Mouse (Mus musculus): ENCODE data around the gene Vps37c.
A peak's percentile ranks its signal among the peaks of the same experiment; 100 is the strongest.

Vps37c gene

DNA sequence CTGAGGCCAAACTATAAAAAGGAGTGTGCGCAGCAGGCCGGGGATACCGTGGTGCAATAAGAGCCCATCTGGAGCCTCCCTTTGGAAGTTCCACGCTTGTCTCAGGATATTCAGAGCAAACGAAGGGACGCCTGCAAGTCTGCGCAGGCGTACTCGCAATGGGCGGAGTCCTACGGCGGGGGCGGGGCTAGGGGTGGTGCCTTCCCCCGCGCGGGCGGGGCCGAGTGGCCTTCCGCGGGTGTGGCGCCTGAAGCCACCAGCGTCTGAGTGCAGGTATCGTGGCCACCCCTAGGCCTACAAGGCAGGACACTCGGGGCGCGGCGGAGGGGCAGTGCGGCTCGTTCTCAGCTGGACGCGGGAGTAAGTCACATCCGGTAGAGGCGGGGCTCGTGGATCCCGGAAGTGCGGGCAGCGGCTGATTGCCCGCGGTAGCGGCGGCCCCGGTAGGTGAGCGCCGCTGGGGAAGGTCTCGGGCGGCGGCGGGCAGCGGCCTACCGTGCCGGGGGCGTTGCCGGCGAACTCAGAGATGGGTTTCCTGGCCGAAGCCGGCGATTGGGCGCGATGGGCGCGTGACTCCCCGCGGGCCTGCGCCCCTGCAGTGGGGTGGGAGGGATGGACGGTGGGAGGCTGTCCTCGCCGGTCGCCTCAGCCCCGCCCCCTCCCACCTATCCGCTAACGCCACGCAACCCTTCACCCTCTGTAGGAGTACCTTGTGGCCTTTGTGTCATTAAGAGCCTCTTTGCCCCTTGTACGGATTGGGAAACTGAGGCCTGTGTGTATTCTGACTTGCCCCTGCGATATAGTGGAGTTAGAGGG lies at the start of gene Vps37c:
Vps37c (plus strand) TSS at position 199 of the 816 bp plus-strand sequence.
- peak; percentile 95 for DNase-seq (ENCODE audit: low spot score)

DNA sequence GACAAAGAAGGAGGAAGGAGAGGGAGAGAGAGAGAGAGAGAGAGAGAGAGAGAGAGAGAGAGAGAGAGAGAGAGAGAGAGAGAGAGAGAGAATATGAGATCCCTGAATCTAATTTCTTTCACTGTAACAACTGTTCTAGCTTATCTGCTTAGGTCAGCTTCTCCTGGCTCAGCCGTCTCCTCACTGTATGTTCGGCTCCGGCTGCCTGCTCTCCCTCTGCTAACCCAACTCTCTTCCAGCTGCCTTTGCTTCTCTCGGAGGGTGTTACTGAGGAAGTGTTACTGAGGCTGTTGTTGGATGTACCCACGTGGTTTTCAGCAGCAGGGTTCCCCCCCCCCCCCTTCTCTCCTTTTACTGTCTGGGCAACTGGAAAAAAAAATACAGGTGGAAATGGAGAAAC lies 48.5 kb upstream of the Vps37c start:
- no peak for DNase-seq (ENCODE audit: low spot score)

GRCm38 (mm10) chr19:10640589-10641378 lies 47.8 kb upstream of the Vps37c start:
- no peak for DNase-seq (ENCODE audit: low spot score)

GRCm38 (mm10) chr19:10645616-10646015 lies 42.9 kb upstream of the Vps37c start:
- no peak for DNase-seq (ENCODE audit: low spot score)

DNA sequence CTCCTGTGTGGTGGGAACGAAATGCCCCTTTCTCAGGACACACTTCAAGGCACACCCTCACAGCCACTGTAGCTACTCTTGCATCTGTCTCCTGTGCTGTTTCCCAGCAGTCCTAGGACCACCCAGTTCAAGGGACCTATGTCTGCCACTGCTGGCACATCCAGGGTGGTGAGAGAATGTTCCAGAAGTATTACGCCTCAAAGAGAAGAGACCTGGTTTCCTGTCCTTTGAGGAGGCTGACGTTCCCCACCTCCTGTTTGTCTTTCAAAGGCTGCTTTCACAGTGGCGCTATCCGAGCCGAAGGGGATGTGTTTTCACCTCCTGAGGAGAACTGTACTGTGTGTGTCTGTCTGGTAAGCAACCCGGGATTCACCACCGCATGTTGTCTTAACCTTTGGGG lies 40.4 kb upstream of the Vps37c start:
- DNase-seq (ENCODE audit: low spot score), result no peak

GRCm38 (mm10) chr19:10656058-10656457 lies 32.5 kb upstream of the Vps37c start:
- no peak for DNase-seq (ENCODE audit: low spot score)

DNA sequence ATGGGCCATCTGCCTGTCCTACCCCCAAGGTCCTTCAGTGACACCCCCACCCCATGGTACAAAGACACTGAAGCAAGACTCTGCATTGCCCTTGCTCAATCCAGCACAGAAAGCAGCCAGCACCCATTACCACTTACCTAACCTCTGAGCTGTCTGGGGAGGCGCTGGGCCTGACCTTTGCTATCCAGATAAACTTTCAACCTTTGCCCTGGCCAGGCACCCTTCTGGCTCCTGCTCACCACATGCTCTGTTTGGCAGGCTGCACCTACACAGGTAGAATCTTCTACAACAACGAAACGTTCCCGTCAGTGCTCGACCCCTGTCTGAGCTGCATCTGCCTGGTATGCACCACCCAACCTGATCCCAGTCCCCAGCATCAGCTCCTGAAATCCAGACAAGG lies 30.8 kb upstream of the Vps37c start:
- no peak for DNase-seq (ENCODE audit: low spot score)

- DNase-seq (ENCODE audit: low spot score), result no peak
Observed at GRCm38 (mm10) chr19:10658406-10658805, 30.1 kb upstream of the Vps37c start.

DNA sequence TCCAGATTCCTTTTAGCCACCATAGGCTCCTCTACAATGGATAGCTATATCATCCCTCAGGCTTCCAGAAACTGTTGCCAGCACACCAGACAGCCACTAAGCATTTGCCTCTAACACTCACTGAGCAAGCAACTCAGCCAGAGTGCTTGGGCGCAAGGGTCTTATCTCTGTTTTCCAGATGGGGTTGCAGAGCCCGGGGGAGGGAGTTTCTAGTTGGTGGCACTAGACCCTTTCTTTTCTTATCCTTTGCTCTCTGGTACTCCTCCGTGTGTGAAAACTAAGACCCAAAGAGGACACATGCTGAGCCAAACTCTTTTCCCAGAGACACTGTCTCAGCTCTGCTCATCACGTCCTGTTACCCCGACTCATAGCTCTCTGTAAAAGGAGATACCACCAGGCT lies 27.2 kb upstream of the Vps37c start:
- no peak for DNase-seq (ENCODE audit: low spot score)

DNA sequence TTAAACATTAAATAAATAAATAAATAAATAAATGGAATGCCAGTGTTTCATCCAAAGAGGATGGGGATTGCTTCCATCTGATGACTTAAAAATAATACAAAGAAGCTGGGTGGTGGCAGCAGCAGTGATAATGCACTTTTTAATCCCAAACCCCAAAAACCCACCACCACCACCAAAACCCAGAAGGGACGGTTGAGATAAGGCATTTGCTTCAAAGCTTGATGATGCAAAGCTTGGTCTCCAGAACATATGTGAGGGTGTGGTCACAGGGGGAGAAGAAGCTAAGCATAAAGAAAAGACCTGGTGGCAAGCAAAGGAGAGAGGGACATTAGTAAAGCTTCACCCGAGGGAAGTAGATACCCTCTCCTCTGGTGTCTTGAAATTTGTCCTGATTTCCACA lies 26.6 kb upstream of the Vps37c start:
- DNase-seq (ENCODE audit: low spot score), result no peak

- DNase-seq (ENCODE audit: low spot score), result no peak
Observed at GRCm38 (mm10) chr19:10662665-10663064, 25.9 kb upstream of the Vps37c start.

DNA sequence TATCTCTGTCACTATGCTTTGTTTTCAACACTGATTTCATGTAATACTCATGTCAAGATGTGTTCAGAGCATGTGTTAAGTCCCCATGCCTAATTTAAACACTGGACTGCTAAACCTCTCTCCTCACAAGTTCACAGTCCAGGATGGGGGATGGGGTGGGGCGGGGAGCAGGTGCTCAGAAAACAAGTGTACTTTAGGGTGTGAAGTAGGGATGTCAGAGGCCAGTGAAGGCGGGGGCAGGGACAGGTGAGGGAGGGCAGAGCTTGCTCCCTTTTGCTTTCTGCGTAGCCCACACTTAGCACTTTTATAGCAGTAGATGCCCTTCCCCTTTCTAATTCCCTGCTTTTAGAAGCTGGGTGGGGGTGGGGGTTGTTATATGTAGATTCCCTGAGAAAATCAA lies 23.4 kb upstream of the Vps37c start:
- DNase-seq (ENCODE audit: low spot score), result no peak

DNA sequence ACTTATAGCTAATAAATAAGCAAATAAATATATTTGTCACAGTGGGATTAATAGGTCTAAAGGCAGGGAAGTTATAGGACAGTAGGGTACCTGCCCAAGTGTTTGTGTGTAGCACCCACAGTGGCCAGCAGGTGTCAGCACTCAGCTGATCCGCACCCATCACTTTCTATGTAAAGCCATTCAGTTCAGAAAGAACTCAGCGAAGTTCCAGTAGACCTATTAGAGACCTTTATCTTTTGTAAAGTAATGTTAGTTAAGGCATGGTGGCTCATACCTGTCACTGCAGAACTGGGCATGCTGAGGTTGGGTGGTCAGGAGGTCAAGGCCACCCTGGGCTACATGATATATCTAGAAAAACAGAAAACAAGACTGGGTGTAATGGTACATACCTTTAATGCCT lies 23.0 kb upstream of the Vps37c start:
- peak; percentile 55 for DNase-seq (ENCODE audit: low spot score)

GRCm38 (mm10) chr19:10671319-10671718 lies 17.2 kb upstream of the Vps37c start:
- DNase-seq (ENCODE audit: low spot score), result no peak

GRCm38 (mm10) chr19:10671854-10672417 lies 16.6 kb upstream of the Vps37c start:
- no peak for DNase-seq (ENCODE audit: low spot score)

- no peak for DNase-seq (ENCODE audit: low spot score)
Observed at GRCm38 (mm10) chr19:10673275-10673674, 15.3 kb upstream of the Vps37c start.

DNA sequence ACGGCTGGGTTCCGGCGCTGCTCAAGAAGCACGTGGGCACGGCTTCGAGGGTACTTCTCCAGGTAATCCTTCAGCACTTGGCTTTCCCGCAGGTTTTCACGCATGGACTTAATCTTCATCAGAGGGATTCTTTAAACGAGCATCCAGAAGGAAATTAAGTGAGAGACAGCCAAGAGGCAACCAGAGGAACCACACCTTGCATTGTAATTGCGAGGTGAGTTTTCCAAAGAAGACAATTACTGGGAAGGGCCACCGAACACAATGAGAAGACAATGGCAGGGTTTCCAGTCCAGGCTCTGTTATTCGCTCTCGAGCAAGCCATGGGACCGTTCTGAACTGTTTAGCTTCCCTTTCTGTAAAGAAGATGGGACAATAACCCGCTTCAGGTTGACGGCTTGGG lies 11.9 kb upstream of the Vps37c start:
- DNase-seq (ENCODE audit: low spot score), result no peak

GRCm38 (mm10) chr19:10677915-10678771 lies 10.4 kb upstream of the Vps37c start, which contains the start of gene Pga5:
Gene Pga5 (minus strand): TSS chr19:10678071.
- peak; percentile 83 for DNase-seq (ENCODE audit: low spot score)

GRCm38 (mm10) chr19:10678772-10679067 lies 9.8 kb upstream of the Vps37c start:
- DNase-seq (ENCODE audit: low spot score), result no peak

GRCm38 (mm10) chr19:10681571-10681970 lies 7.0 kb upstream of the Vps37c start:
- DNase-seq (ENCODE audit: low spot score), result no peak

GRCm38 (mm10) chr19:10685081-10685480 lies 3.5 kb upstream of the Vps37c start:
- DNase-seq (ENCODE audit: low spot score), result no peak

DNA sequence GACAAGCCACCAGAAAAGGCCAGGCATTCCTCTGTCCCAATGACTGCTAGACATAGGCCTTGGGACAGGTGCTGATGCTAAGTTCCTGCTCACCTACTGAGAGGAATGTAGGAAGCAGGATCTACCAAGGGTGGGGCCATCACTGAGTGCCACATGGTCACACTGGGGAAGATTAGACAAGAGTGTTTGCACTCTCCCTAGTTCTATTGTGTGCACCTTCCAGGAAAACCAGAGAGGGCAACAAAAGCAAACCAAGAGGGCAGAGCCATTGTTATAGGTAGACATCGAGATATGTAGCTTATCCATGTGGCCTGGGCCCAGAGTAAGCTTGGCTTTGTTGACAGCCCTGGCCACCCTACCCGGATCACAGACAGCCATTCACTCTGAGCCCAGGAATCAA lies 2.8 kb upstream of the Vps37c start:
- no peak for DNase-seq (ENCODE audit: low spot score)

All from ovary, postnatal 14 days (tissue).